Mouse (Mus musculus): ENCODE data around the gene Atxn2. TPM values are rescaled to one million over a fixed set of nuclear protein-coding genes. Genes with fewer than 3 reads are reported as not detected.

Gene Atxn2
- polyA plus RNA-seq (2021), result 209 TPM

DNA sequence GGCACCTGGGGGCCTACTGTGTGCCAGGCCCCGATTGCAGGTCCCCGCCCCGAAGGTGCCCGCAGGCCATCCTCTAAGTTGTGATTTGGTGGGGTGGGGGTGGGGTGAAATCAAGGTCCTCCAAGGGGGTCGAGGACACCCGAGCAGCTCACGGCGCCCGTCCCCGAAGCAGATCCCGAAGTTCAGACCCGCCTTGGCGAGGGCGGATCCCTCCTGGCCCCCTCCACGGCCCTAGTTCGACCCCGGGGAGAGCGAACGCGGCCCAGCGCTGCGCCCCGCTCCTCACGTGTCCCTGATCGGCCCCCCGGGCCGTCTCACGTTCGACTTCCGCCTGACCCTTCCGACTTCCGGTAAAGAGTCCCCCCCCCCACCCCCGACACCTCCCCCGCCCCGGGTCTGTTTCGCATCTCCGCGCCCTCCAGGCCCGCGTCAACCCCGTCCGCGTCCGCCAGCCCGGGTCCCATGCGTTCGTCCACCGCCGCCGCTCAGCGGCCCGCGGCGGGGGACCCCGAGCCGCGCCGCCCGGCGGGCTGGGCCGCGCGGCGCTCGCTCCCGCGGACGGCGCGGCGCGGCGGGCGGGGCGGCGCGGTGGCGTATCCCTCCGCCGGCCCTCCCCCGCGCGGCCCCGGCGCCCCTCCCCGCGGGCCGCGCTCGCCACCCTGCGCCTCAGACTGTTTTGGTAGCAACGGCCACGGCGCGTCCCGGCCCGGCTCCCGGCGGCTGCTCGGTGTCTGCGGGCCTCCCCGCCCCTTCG lies at the start of gene Atxn2:
Gene Atxn2, plus strand, starts transcription at position 164 of the 754 bp plus-strand sequence.
- POLR2A ChIA-PET, result interaction anchor here (0.7 to 1.9 kb wide), 5 partner anchors 12 to 49 kb away, joined by 3 to 13 read pairs (median 8); no protein-coding TSS in a partner anchor
- no peaks in the 10 kb centered on the region for H3K27me3 ChIP-seq
- DNase-seq (ENCODE audit: low read depth, low spot score) (peak; percentile 49), ATAC-seq (peak; percentile 56)
- no peak for TF ChIP-seq CTCF (IDR thresholded peaks at IDR 0.05)
- in situ Hi-C loops (cut with MboI; ENCODE audit: low pct_unique_long_range_greater_than_20kb), result no loop called here
- CTCF ChIA-PET, result interaction anchor here (1.3 kb wide), 1 partner anchor 23 kb away, joined by 4 read pairs; no protein-coding TSS in a partner anchor

DNA sequence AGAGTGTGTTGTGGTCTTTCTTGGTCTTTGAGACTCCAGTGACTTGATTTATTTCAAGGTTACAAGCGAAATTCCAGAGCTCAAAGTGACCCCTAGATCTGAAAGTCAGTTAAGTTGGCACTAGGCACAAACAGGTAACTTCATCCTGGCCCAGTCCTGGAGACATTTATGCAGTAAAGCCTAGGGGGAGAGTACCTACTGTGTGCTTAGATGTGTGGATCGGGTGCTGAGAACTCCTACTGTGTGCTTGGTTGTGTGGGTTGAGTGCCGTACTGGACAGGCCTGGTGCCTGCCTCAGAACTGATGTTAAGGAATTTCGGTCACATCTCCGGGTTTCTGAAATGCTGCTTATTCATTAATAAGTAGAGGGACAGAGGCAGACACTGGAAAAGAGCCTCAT lies 49.6 kb upstream of the Atxn2 start:
- TF ChIP-seq CTCF (IDR thresholded peaks at IDR 0.05), result no peak
- no peaks in the 10 kb centered on the region for H3K27me3 ChIP-seq
- ATAC-seq (no peak), DNase-seq (ENCODE audit: low read depth, low spot score) (no peak)
- in situ Hi-C loops (cut with MboI; ENCODE audit: low pct_unique_long_range_greater_than_20kb), result no loop called here
- CTCF ChIA-PET, result interaction anchor here (0.8 kb wide), 1 partner anchor 22 kb away, joined by 4 read pairs; no protein-coding TSS in a partner anchor
- POLR2A ChIA-PET, result interaction anchor here (0.7 to 1.1 kb wide), 2 partner anchors 39 to 149 kb away, joined by 3 to 4 read pairs; no protein-coding TSS in a partner anchor

GRCm38 (mm10) chr5:121663456-121663855 lies 47.7 kb upstream of the Atxn2 start:
- ATAC-seq, result no peak
- TF ChIP-seq CTCF (IDR thresholded peaks at IDR 0.05), result no peak
- CTCF ChIA-PET, result interaction anchor here (1.2 kb wide), 1 partner anchor 20 kb away, joined by 3 read pairs; no protein-coding TSS in a partner anchor
- DNase-seq (ENCODE audit: low read depth, low spot score), result no peak
- H3K27me3 ChIP-seq, result no peaks in the 10 kb centered on the region
- POLR2A ChIA-PET, result no interaction called here
- in situ Hi-C loops (cut with MboI; ENCODE audit: low pct_unique_long_range_greater_than_20kb), result no loop called here

- ATAC-seq (no peak), DNase-seq (ENCODE audit: low read depth, low spot score) (no peak)
- POLR2A ChIA-PET, result no interaction called here
- CTCF ChIA-PET, result interaction anchor here (1.2 kb wide), 1 partner anchor 19 kb away, joined by 3 read pairs; no protein-coding TSS in a partner anchor
- no peaks in the 10 kb centered on the region for H3K27me3 ChIP-seq
- no peak for TF ChIP-seq CTCF (IDR thresholded peaks at IDR 0.05)
- in situ Hi-C loops (cut with MboI; ENCODE audit: low pct_unique_long_range_greater_than_20kb), result no loop called here
Measured at GRCm38 (mm10) chr5:121664078-121664477, 47.1 kb upstream of the Atxn2 start.

- ATAC-seq, result no peak
- CTCF ChIA-PET, result no interaction called here
- POLR2A ChIA-PET, result no interaction called here
Measured at GRCm38 (mm10) chr5:121664971-121665370, 46.2 kb upstream of the Atxn2 start.

GRCm38 (mm10) chr5:121667067-121667466 lies 44.1 kb upstream of the Atxn2 start:
- POLR2A ChIA-PET, result interaction anchor here (0.7 kb wide), 1 partner anchor 61 kb away, joined by 8 read pairs; no protein-coding TSS in a partner anchor
- no peaks in the 10 kb centered on the region for H3K27me3 ChIP-seq
- no peak for TF ChIP-seq CTCF (IDR thresholded peaks at IDR 0.05)
- DNase-seq (ENCODE audit: low read depth, low spot score), result no peak
- CTCF ChIA-PET, result no interaction called here
- ATAC-seq, result no peak
- in situ Hi-C loops (cut with MboI; ENCODE audit: low pct_unique_long_range_greater_than_20kb), result no loop called here

More at GRCm38 (mm10) chr5:121664971-121665370, 46.2 kb upstream of the Atxn2 start:
- no peak for TF ChIP-seq CTCF (IDR thresholded peaks at IDR 0.05)
- no peak for DNase-seq (ENCODE audit: low read depth, low spot score)
- no peaks in the 10 kb centered on the region for H3K27me3 ChIP-seq
- in situ Hi-C loops (cut with MboI; ENCODE audit: low pct_unique_long_range_greater_than_20kb), result no loop called here

DNA sequence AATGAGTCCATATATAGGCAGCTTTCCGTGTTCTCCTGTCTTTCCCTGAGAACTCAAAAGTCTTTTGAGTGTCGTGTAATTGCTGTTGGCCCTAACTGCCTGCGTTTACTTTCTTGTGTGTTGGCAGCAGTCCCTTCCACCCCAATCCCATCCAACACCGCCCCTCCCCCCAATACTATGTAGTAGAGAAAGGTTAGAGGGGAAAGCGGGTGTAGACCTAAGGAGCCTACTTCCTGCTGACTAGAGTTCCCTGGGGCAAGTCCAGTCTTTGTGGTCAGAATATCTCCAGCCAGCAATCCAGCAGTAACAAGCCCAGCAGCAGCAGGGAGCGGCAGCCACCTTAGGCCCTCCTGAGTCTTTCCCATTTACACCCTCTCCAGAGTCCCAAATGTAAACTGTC lies 42.7 kb upstream of the Atxn2 start:
- no peak for DNase-seq (ENCODE audit: low read depth, low spot score)
- TF ChIP-seq CTCF (IDR thresholded peaks at IDR 0.05), result no peak
- CTCF ChIA-PET, result no interaction called here
- ATAC-seq, result no peak
- POLR2A ChIA-PET, result interaction anchor here (1.3 kb wide), 1 partner anchor 8 kb away, joined by 3 read pairs; the partner anchor contains the start of genes Acad10 and Brap
- no peaks in the 10 kb centered on the region for H3K27me3 ChIP-seq
- in situ Hi-C loops (cut with MboI; ENCODE audit: low pct_unique_long_range_greater_than_20kb), result no loop called here

- in situ Hi-C loops (cut with MboI; ENCODE audit: low pct_unique_long_range_greater_than_20kb), result no loop called here
- no peak for DNase-seq (ENCODE audit: low read depth, low spot score)
Measured at GRCm38 (mm10) chr5:121670412-121670811, 40.7 kb upstream of the Atxn2 start.

GRCm38 (mm10) chr5:121682250-121682649 lies 28.9 kb upstream of the Atxn2 start:
- ChIA-PET POLR2A (no interaction called here), CTCF (interaction anchor here (2.0 kb wide), 1 partner anchor 12 kb away, joined by 5 read pairs; no protein-coding TSS in a partner anchor)
- TF ChIP-seq CTCF (IDR thresholded peaks at IDR 0.05), result no peak
- H3K27me3 ChIP-seq, result no peaks in the 10 kb centered on the region
- DNase-seq (ENCODE audit: low read depth, low spot score) (no peak), ATAC-seq (no peak)
- in situ Hi-C loops (cut with MboI; ENCODE audit: low pct_unique_long_range_greater_than_20kb), result no loop called here

More at GRCm38 (mm10) chr5:121670412-121670811, 40.7 kb upstream of the Atxn2 start:
- TF ChIP-seq CTCF (IDR thresholded peaks at IDR 0.05), result peak; percentile 80
- no peaks in the 10 kb centered on the region for H3K27me3 ChIP-seq
- ChIA-PET CTCF (interaction anchor here (1.2 kb wide), 1 partner anchor 13 kb away, joined by 5 read pairs; no protein-coding TSS in a partner anchor), POLR2A (no interaction called here)
- ATAC-seq, result no peak

GRCm38 (mm10) chr5:121685495-121685894 lies 25.6 kb upstream of the Atxn2 start:
- POLR2A ChIA-PET, result interaction anchor here (0.6 to 2.8 kb wide), 4 partner anchors 10 to 159 kb away, joined by 3 to 13 read pairs (median 5); partner anchors contain the start of genes Acad12 and Atxn2
- DNase-seq (ENCODE audit: low read depth, low spot score) (peak; percentile 94), ATAC-seq (peak; percentile 89)
- H3K27me3 ChIP-seq, result no peaks in the 10 kb centered on the region
- in situ Hi-C loops (cut with MboI; ENCODE audit: low pct_unique_long_range_greater_than_20kb), result no loop called here
- TF ChIP-seq CTCF (IDR thresholded peaks at IDR 0.05), result no peak
- CTCF ChIA-PET, result interaction anchor here (0.6 to 1.2 kb wide), 5 partner anchors 10 to 84 kb away, joined by 3 to 4 read pairs (median 4); no protein-coding TSS in a partner anchor

Measured in Patski (cell line).